Mouse (Mus musculus) ES-E14 (cell line): ENCODE measurements around the gene Kng2. TPM values are rescaled to one million over a fixed set of nuclear protein-coding genes. Genes with fewer than 3 reads are reported as not detected.

ENCODE experiments used
- DNase-seq: peaks from one replicate; pipeline ENCODE4 v3.0.0-alpha.2; 2013; ENCODE audit warnings: low read depth, low spot score
- H3K27ac ChIP-seq: 2 replicates; pipeline ENCODE4 v1.5.1; 2012; ENCODE audit warnings: low read depth, mild to moderate bottlenecking, low read length, moderate library complexity, mixed read lengths; ENCODE audit not compliant: poor library complexity, insufficient read depth, severe bottlenecking
- H3K36me3 ChIP-seq: 2 replicates; pipeline ENCODE4 v1.6.1; 2012; ENCODE audit warnings: mild to moderate bottlenecking, low read length, moderate library complexity, mixed read lengths; ENCODE audit not compliant: control insufficient read depth, poor library complexity, insufficient read depth, severe bottlenecking
- H3K4me1 ChIP-seq, 2 experiments: fragments of 150-350 bp in 1 of 2; sonication (generic) in 1 of 2; 2 replicates each; pipeline ENCODE4 v1.6.1; 2012; ENCODE audit warnings: low read length in 2 of 2, mild to moderate bottlenecking in 1 of 2, mixed read lengths in 1 of 2; ENCODE audit not compliant: control insufficient read depth in 2 of 2, insufficient read depth in 2 of 2, poor library complexity in 1 of 2
- H3K4me3 ChIP-seq, 2 experiments: fragments of 150-350 bp in 1 of 2; sonication (generic) in 1 of 2; 2 replicates each; pipeline ENCODE4 v1.5.1; 2012; ENCODE audit warnings: low read length in 2 of 2, low read depth in 1 of 2, mild to moderate bottlenecking in 1 of 2, mixed read lengths in 1 of 2; ENCODE audit not compliant: insufficient read depth in 1 of 2, poor library complexity in 1 of 2, severe bottlenecking in 1 of 2
- H3K9ac ChIP-seq: 2 replicates; pipeline ENCODE4 v1.6.1; 2012; ENCODE audit warnings: low read depth, mild to moderate bottlenecking, low read length, mixed read lengths; ENCODE audit not compliant: poor library complexity, insufficient read depth, severe bottlenecking
- H3K9me3 ChIP-seq: fragments of 150-350 bp; sonication (generic); 2 replicates; pipeline ENCODE4 v1.6.1; 2012; ENCODE audit warnings: low read depth, mild to moderate bottlenecking, low read length; ENCODE audit not compliant: control insufficient read depth, insufficient read depth
- CHD2 ChIP-seq: IDR thresholded peaks from 2 replicates; pipeline ENCODE4 v1.6.1; 2014; ENCODE audit warnings: mild to moderate bottlenecking, low read depth, low read length, inconsistent platforms
- HCFC1 ChIP-seq: IDR thresholded peaks from 2 replicates; pipeline ENCODE4 v1.6.1; 2012; ENCODE audit warnings: low read length, inconsistent platforms, borderline replicate concordance; ENCODE audit not compliant: insufficient read depth
- MAFK ChIP-seq: IDR thresholded peaks from 2 replicates; pipeline ENCODE4 v1.6.1; 2014; ENCODE audit warnings: mild to moderate bottlenecking, low read depth, low read length, inconsistent platforms; ENCODE audit not compliant: insufficient read depth
- ZC3H11A ChIP-seq: IDR thresholded peaks from 2 replicates; pipeline ENCODE4 v1.6.1; 2012; ENCODE audit warnings: low read depth, mild to moderate bottlenecking, inconsistent platforms, low read length, borderline replicate concordance
- ZNF384 ChIP-seq: IDR thresholded peaks from 2 replicates; pipeline ENCODE4 v1.6.1; 2012; ENCODE audit warnings: low read depth, low read length, inconsistent platforms
- in situ Hi-C, 2 experiments: fragments of 600-800 bp; cut with MboI; formaldehyde crosslinking; loops; one replicate each; pipeline ENCODE4 v1.15.1; 2025; ENCODE audit warnings: low sequenced_read_pairs in 2 of 2, inconsistent platforms in 1 of 2; ENCODE audit not compliant: unreplicated experiment in 2 of 2
- total RNA-seq: library from RNA; depleted of rRNA; stranded (reverse); fragments of 300-350 nt; gene quantifications from 2 replicates; pipeline ENCODE4 v1.2.3, GENCODE M21; 2012; rRNA removed

The Kng2 gene
- total RNA-seq, 1 experiment, result 0.22 TPM

- Histone ChIP-seq H3K36me3 (no peaks in the 10 kb centered on the region), H3K9me3 (no peaks in the 10 kb centered on the region), H3K27ac (no peak overlapping the region), H3K9ac (no peak overlapping the region), H3K4me3 (no peak overlapping the region), H3K4me1 (no peaks in the 10 kb centered on the region)
- TF ChIP-seq ZNF384 (no peak), HCFC1 (no peak), ZC3H11A (no peak), CHD2 (no peak), MAFK (no peak)
- in situ Hi-C loops, result no loop called here
- no peak for DNase-seq
Observed at GRCm38 (mm10) chr16:22939120-22939695, 90.1 kb downstream of the Kng2 start.

DNA sequence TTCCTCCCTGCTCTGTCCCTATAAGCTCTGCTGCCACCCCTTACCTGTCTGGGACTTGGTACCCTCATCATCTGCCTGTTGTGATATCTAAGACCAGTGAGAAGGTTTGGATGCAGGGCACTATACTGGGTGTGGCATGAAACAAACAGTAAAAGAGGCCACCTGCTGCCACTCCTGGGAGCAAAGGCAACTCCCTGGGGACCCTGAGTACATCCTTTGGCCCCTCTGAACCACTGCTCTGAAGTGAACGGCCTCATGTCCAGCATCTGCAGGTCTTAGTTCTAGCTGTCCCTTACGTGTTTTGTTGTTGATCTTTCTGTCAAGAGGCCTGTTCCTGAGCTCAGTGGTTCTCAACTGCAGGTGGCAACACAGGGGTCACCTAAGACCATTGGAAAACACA is 90.7 kb downstream of the Kng2 start:
- no peak overlapping the region for H3K9ac ChIP-seq
- in situ Hi-C loops, result no loop called here
- no peak for TF ChIP-seq MAFK
- no peak for TF ChIP-seq ZC3H11A
- TF ChIP-seq CHD2, result no peak
- TF ChIP-seq HCFC1, result no peak
- no peak for TF ChIP-seq ZNF384
- no peaks in the 10 kb centered on the region for H3K4me1 ChIP-seq
- H3K36me3 ChIP-seq, result no peaks in the 10 kb centered on the region
- DNase-seq, result no peak
- no peak overlapping the region for H3K27ac ChIP-seq
- H3K9me3 ChIP-seq, result no peaks in the 10 kb centered on the region
- no peak overlapping the region for H3K4me3 ChIP-seq

DNA sequence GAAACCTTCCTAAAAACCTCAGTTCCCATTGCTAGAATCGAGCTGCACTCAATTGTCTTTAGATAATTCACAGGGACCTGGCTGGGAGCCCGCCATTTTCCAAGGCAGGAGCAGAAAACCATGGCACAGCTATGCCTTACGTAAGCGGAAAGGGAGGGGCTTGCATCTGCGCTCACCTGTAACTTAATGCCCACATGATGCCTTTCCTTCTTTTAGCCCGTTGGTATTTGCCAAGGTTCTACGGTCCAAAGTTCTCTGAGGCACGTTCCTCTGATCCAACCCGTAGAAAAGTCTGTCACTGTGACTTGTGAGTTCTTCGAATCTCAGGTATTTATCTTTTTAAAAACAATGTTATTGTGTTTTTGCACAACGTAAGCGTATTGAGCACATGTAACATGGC is 91.7 kb downstream of the Kng2 start:
- DNase-seq, result no peak
- no peak overlapping the region for H3K9ac ChIP-seq
- no peaks in the 10 kb centered on the region for H3K9me3 ChIP-seq
- H3K27ac ChIP-seq, result no peak overlapping the region
- in situ Hi-C loops, result no loop called here
- TF ChIP-seq CHD2 (no peak), ZC3H11A (no peak), MAFK (no peak), ZNF384 (no peak), HCFC1 (no peak)
- H3K36me3 ChIP-seq, result no peaks in the 10 kb centered on the region
- H3K4me3 ChIP-seq, result no peak overlapping the region
- H3K4me1 ChIP-seq, result no peaks in the 10 kb centered on the region

Other genes with a start within 250 kb of the Kng2 start
- gene Crygs, start 217.9 kb downstream of the Kng2 start, total RNA-seq, result not detected in 2 replicates
- gene Tbccd1, start 171.8 kb downstream of the Kng2 start, total RNA-seq, result 17.5 and 20.0 TPM in 2 replicates
- 140 and 155 TPM in 2 replicates for gene Dnajb11, start 171.6 kb downstream of the Kng2 start, total RNA-seq
- gene Ahsg, start 138.2 kb downstream of the Kng2 start, total RNA-seq, result 1.1 and 1.8 TPM in 2 replicates
- gene Fetub, start 111.1 kb downstream of the Kng2 start, total RNA-seq, result 3.7 and 4.7 TPM in 2 replicates
- not detected in 2 replicates for gene Hrg, start 78.4 kb downstream of the Kng2 start, total RNA-seq
- 0.32 and 0.49 TPM in 2 replicates for gene Kng1, start 28.4 kb upstream of the Kng2 start, total RNA-seq
- gene Eif4a2, start 78.0 kb upstream of the Kng2 start, total RNA-seq, result 983 and 1,290 TPM in 2 replicates
- 51.1 and 71.7 TPM in 2 replicates for gene Rfc4, start 98.3 kb upstream of the Kng2 start, total RNA-seq
- gene Adipoq, start 117.1 kb upstream of the Kng2 start, total RNA-seq, result 0.22 and 0.69 TPM in 2 replicates
- gene St6gal1, start 195.3 kb upstream of the Kng2 start, total RNA-seq, result 7.2 and 7.7 TPM in 2 replicates